Mouse (Mus musculus) liver, embryonic 12.5 days (tissue): Measurements from ENCODE around the gene Ttc21b. TPM values are rescaled to one million over a fixed set of nuclear protein-coding genes. Genes with fewer than 3 reads are reported as not detected.

Source experiments
- polyA plus RNA-seq: library from polyadenylated mRNA; unstranded; fragments of >200 nt; fragmentation: Nextera tagmentation; extraction: Ambion mirVana; gene quantifications from 2 replicates; pipeline ENCODE4 v1.2.1, GENCODE M21; 2016

Gene Ttc21b
- polyA plus RNA-seq, 1 experiment from 2014 or later = 2.9 TPM

Other genes starting within 250 kb of the Ttc21b start
- 0.38 and 0.39 TPM in 2 replicates for gene Galnt3, start 131.6 kb downstream of the Ttc21b start, polyA plus RNA-seq
- not detected in 2 replicates for gene Scn1a, start 184.2 kb upstream of the Ttc21b start, polyA plus RNA-seq